Mouse (Mus musculus) layer of hippocampus, adult 9-11 months (tissue): Measurements from ENCODE around the gene Aph1c.
A peak's percentile ranks its signal among the peaks of the same experiment; 100 is the strongest.
"Not testable (repeated sequence)": the region's sequence is repeated elsewhere in the genome, so short reads cannot be mapped to it uniquely, and the experiment has no call there.

ENCODE experiments used
- DNase-seq: peaks from one replicate; pipeline ENCODE4 v3.0.0; 2022

The Aph1c gene

GRCm38 (mm10) chr9:66834318-66835096 lies at the start of gene Aph1c:
Gene Aph1c, minus strand, starts transcription at chr9:66834726.
- peak; percentile 100 for DNase-seq

GRCm38 (mm10) chr9:66883500-66883899 lies 49.0 kb upstream of the Aph1c start:
- DNase-seq, result no peak

GRCm38 (mm10) chr9:66882406-66882821 lies 47.9 kb upstream of the Aph1c start:
- peak; percentile 44 for DNase-seq

- DNase-seq, result no peak
Observed at GRCm38 (mm10) chr9:66881858-66882257, 47.3 kb upstream of the Aph1c start.

- DNase-seq, result no peak
Observed at GRCm38 (mm10) chr9:66880752-66881151, 46.2 kb upstream of the Aph1c start.

- no peak for DNase-seq
Observed at GRCm38 (mm10) chr9:66879486-66879885, 45.0 kb upstream of the Aph1c start.

GRCm38 (mm10) chr9:66878899-66879298 lies 44.4 kb upstream of the Aph1c start:
- no peak for DNase-seq

GRCm38 (mm10) chr9:66876577-66876976 lies 42.1 kb upstream of the Aph1c start:
- no peak for DNase-seq

GRCm38 (mm10) chr9:66874297-66874696 lies 39.8 kb upstream of the Aph1c start:
- DNase-seq, result no peak

GRCm38 (mm10) chr9:66873531-66873930 lies 39.0 kb upstream of the Aph1c start:
- DNase-seq, result no peak

- DNase-seq, result not testable (repeated sequence)
Observed at GRCm38 (mm10) chr9:66873009-66873408, 38.5 kb upstream of the Aph1c start.

- DNase-seq, result no peak
Observed at GRCm38 (mm10) chr9:66872015-66872727, 37.6 kb upstream of the Aph1c start.

- DNase-seq, result peak; percentile 39
Observed at GRCm38 (mm10) chr9:66864708-66865107, 30.2 kb upstream of the Aph1c start.

- DNase-seq, result peak; percentile 64
Observed at GRCm38 (mm10) chr9:66863456-66863855, 28.9 kb upstream of the Aph1c start.

- DNase-seq, result no peak
Observed at GRCm38 (mm10) chr9:66862202-66862601, 27.7 kb upstream of the Aph1c start.

- no peak for DNase-seq
Observed at GRCm38 (mm10) chr9:66861104-66861767, 26.7 kb upstream of the Aph1c start.

- DNase-seq, result no peak
Observed at GRCm38 (mm10) chr9:66859523-66859922, 25.0 kb upstream of the Aph1c start.

- DNase-seq, result no peak
Observed at GRCm38 (mm10) chr9:66855865-66856264, 21.3 kb upstream of the Aph1c start.

- DNase-seq, result no peak
Observed at GRCm38 (mm10) chr9:66852592-66852991, 18.1 kb upstream of the Aph1c start.

GRCm38 (mm10) chr9:66850966-66851365 lies 16.4 kb upstream of the Aph1c start:
- DNase-seq, result no peak

GRCm38 (mm10) chr9:66846822-66847221 lies 12.3 kb upstream of the Aph1c start:
- no peak for DNase-seq

GRCm38 (mm10) chr9:66835097-66835480 lies 563 bp upstream of the Aph1c start:
- no peak for DNase-seq

GRCm38 (mm10) chr9:66833851-66834250 lies 675 bp downstream of the Aph1c start:
- no peak for DNase-seq
